Mouse (Mus musculus) MEL (cell line): ENCODE measurements around the gene Nsl1. TPM values are rescaled to one million over a fixed set of nuclear protein-coding genes. Genes with fewer than 3 reads are reported as not detected.

Source experiments
- DNase-seq: peaks from one replicate; pipeline ENCODE4 v3.0.0; 2011; ENCODE audit warnings: low read depth, low spot score
- H3K27ac ChIP-seq: 2 replicates; pipeline ENCODE4 v1.5.1; 2012; ENCODE audit warnings: low read depth, mild to moderate bottlenecking, control low read depth, low read length, moderate library complexity; ENCODE audit not compliant: control insufficient read depth
- H3K27me3 ChIP-seq, 2 experiments: fragments of 150-350 bp in 1 of 2; sonication (generic) in 1 of 2; 2 replicates each; pipeline ENCODE4 v1.6.1; 2012; ENCODE audit warnings: low read length in 2 of 2, mild to moderate bottlenecking in 2 of 2, improper control_type of control experiment in 1 of 2, moderate library complexity in 1 of 2; ENCODE audit not compliant: insufficient read depth in 2 of 2, control insufficient read depth in 1 of 2
- H3K36me3 ChIP-seq, 2 experiments: 2 replicates each; pipeline ENCODE4 v1.6.1; 2012 to 2014; ENCODE audit warnings: low read length in 2 of 2, improper control_type of control experiment in 1 of 2, inconsistent platforms in 1 of 2, mild to moderate bottlenecking in 1 of 2; ENCODE audit not compliant: insufficient read depth in 2 of 2, control insufficient read depth in 1 of 2
- H3K4me1 ChIP-seq, 2 experiments: fragments of 150-350 bp in 1 of 2; sonication (generic) in 1 of 2; 2 replicates each; pipeline ENCODE4 v1.6.1; 2012; ENCODE audit warnings: low read length in 2 of 2, improper control_type of control experiment in 1 of 2, mild to moderate bottlenecking in 1 of 2; ENCODE audit not compliant: insufficient read depth in 2 of 2, control insufficient read depth in 1 of 2
- H3K4me3 ChIP-seq, 2 experiments: fragments of 150-350 bp in 1 of 2; sonication (generic) in 1 of 2; 2 replicates each; pipeline ENCODE4 v1.5.1; 2012; ENCODE audit warnings: low read depth in 2 of 2, low read length in 2 of 2, mild to moderate bottlenecking in 2 of 2, moderate library complexity in 2 of 2, control low read depth in 1 of 2, improper control_type of control experiment in 1 of 2; ENCODE audit not compliant: control insufficient read depth in 1 of 2, insufficient read depth in 1 of 2
- H3K79me2 ChIP-seq: 2 replicates; pipeline ENCODE4 v1.6.1; 2012; ENCODE audit warnings: mild to moderate bottlenecking, low read length, moderate library complexity; ENCODE audit not compliant: control insufficient read depth, poor library complexity, insufficient read depth
- H3K9ac ChIP-seq: 2 replicates; pipeline ENCODE4 v1.6.1; 2012; ENCODE audit warnings: low read depth, mild to moderate bottlenecking, control low read depth, low read length, moderate library complexity; ENCODE audit not compliant: control insufficient read depth, poor library complexity, severe bottlenecking
- H3K9me3 ChIP-seq: fragments of 150-350 bp; sonication (generic); replicated peaks from 2 replicates; pipeline ENCODE4 v1.6.1; 2012; ENCODE audit warnings: mild to moderate bottlenecking, low read length, improper control_type of control experiment, moderate library complexity; ENCODE audit not compliant: insufficient read depth
- CHD1 ChIP-seq: IDR thresholded peaks from 2 replicates; pipeline ENCODE4 v1.6.1; 2012; ENCODE audit warnings: low read depth, mild to moderate bottlenecking, inconsistent platforms, low read length, improper control_type of control experiment
- CHD2 ChIP-seq: IDR thresholded peaks from 2 replicates; pipeline ENCODE4 v1.6.1; 2011; ENCODE audit warnings: low read length, improper control_type of control experiment
- CTCF ChIP-seq, 3 experiments: IDR thresholded peaks in 2 of 3; conservative IDR thresholded peaks in 1 of 3; 2 replicates each; pipeline ENCODE4 v1.5.1; 2011 to 2012; ENCODE audit warnings: low read length in 3 of 3, low read depth in 2 of 3, mild to moderate bottlenecking in 2 of 3, improper control_type of control experiment in 1 of 3, inconsistent platforms in 1 of 3, mixed read lengths in 1 of 3, moderate library complexity in 1 of 3; ENCODE audit not compliant: control insufficient read depth in 1 of 3, insufficient read depth in 1 of 3, poor library complexity in 1 of 3, severe bottlenecking in 1 of 3
- ELF1 ChIP-seq: IDR thresholded peaks from 2 replicates; pipeline ENCODE4 v1.6.1; 2014; ENCODE audit warnings: low read depth, mild to moderate bottlenecking, inconsistent platforms, low read length, improper control_type of control experiment, moderate library complexity
- ETS1 ChIP-seq: IDR thresholded peaks from 2 replicates; pipeline ENCODE4 v1.6.1; 2012; ENCODE audit warnings: low read depth, mild to moderate bottlenecking, inconsistent platforms, low read length, improper control_type of control experiment, moderate library complexity
- JUND ChIP-seq: IDR thresholded peaks from 2 replicates; pipeline ENCODE4 v1.6.1; 2011; ENCODE audit warnings: low read depth, mild to moderate bottlenecking, improper control_type of control experiment, low read length
- MAFK ChIP-seq: IDR thresholded peaks from 2 replicates; pipeline ENCODE4 v1.6.1; 2011; ENCODE audit warnings: low read depth, mild to moderate bottlenecking, low read length, improper control_type of control experiment, borderline replicate concordance
- MAX ChIP-seq: IDR thresholded peaks from 2 replicates; pipeline ENCODE4 v1.6.1; 2011; ENCODE audit warnings: low read length, improper control_type of control experiment
- MAZ ChIP-seq: IDR thresholded peaks from 2 replicates; pipeline ENCODE4 v1.6.1; 2012; ENCODE audit warnings: low read depth, mild to moderate bottlenecking, inconsistent platforms, low read length, improper control_type of control experiment
- MXI1 ChIP-seq: IDR thresholded peaks from 2 replicates; pipeline ENCODE4 v1.6.1; 2011; ENCODE audit warnings: mild to moderate bottlenecking, low read depth, low read length, improper control_type of control experiment
- NRF1 ChIP-seq: IDR thresholded peaks from 2 replicates; pipeline ENCODE4 v1.6.1; 2014; ENCODE audit warnings: low read depth, mild to moderate bottlenecking, inconsistent platforms, low read length, improper control_type of control experiment, moderate library complexity; ENCODE audit not compliant: poor library complexity, insufficient read depth, severe bottlenecking
- POLR2AphosphoS5 ChIP-seq: IDR thresholded peaks from 2 replicates; pipeline ENCODE4 v1.6.1; 2012; ENCODE audit warnings: low read depth, borderline replicate concordance, mild to moderate bottlenecking, inconsistent platforms, low read length, moderate library complexity, mixed read lengths
- RCOR1 ChIP-seq: IDR thresholded peaks from 2 replicates; pipeline ENCODE4 v1.6.1; 2012; ENCODE audit warnings: low read depth, mild to moderate bottlenecking, inconsistent platforms, low read length, improper control_type of control experiment
- SIN3A ChIP-seq: IDR thresholded peaks from 2 replicates; pipeline ENCODE4 v1.6.1; 2012; ENCODE audit warnings: low read length, improper control_type of control experiment, inconsistent platforms
- SMC3 ChIP-seq: IDR thresholded peaks from 2 replicates; pipeline ENCODE4 v1.6.1; 2011; ENCODE audit warnings: low read depth, low read length, improper control_type of control experiment
- TAL1 ChIP-seq: IDR thresholded peaks from 2 replicates; pipeline ENCODE4 v1.6.1; 2012; ENCODE audit warnings: mild to moderate bottlenecking, inconsistent platforms, low read length, moderate library complexity, mixed read lengths
- TBP ChIP-seq: IDR thresholded peaks from 2 replicates; pipeline ENCODE4 v1.8.0; 2011; ENCODE audit warnings: low read depth, low read length, improper control_type of control experiment
- UBTF ChIP-seq: IDR thresholded peaks from 2 replicates; pipeline ENCODE4 v1.6.1; 2012; ENCODE audit warnings: low read depth, mild to moderate bottlenecking, inconsistent platforms, low read length, improper control_type of control experiment, moderate library complexity, borderline replicate concordance; ENCODE audit not compliant: insufficient read depth
- USF1 ChIP-seq: IDR thresholded peaks from 2 replicates; pipeline ENCODE4 v1.6.1; 2014; ENCODE audit warnings: low read depth, mild to moderate bottlenecking, inconsistent platforms, low read length, improper control_type of control experiment, moderate library complexity
- USF2 ChIP-seq, 2 experiments: IDR thresholded peaks; 2 replicates each; pipeline ENCODE4 v1.6.1; 2011 to 2012; ENCODE audit warnings: improper control_type of control experiment in 2 of 2, low read length in 2 of 2, borderline replicate concordance in 1 of 2, inconsistent platforms in 1 of 2, low read depth in 1 of 2, mild to moderate bottlenecking in 1 of 2; ENCODE audit not compliant: insufficient read depth in 1 of 2
- ZC3H11A ChIP-seq: IDR thresholded peaks from 2 replicates; pipeline ENCODE4 v1.6.1; 2012; ENCODE audit warnings: low read depth, mild to moderate bottlenecking, inconsistent platforms, low read length, improper control_type of control experiment
- polyA plus RNA-seq, 2 experiments: library from polyadenylated mRNA; stranded (reverse) in 1 of 2; unstranded in 1 of 2; fragments of >175 nt in 1 of 2; fragments of >200 nt in 1 of 2; gene quantifications; 2 replicates each; pipeline versions ENCODE4 v1.2.1 to v1.2.4; 2012; ENCODE audit warnings: low replicate concordance in 2 of 2, low read depth in 1 of 2; ENCODE audit not compliant: insufficient read length in 2 of 2, insufficient read depth in 1 of 2, missing spikeins in 1 of 2
- total RNA-seq: library from RNA; depleted of rRNA; stranded (reverse); fragments of 300-350 nt; gene quantifications from 2 replicates; pipeline ENCODE4 v1.2.3, GENCODE M21; 2012

Gene Nsl1
- total and polyA plus RNA-seq, 3 experiments: 24.2 to 41.9 TPM; not detected in 1

- no peak overlapping the region for H3K27ac ChIP-seq
- peaks cover 19% of the 10 kb centered on the region for H3K79me2 ChIP-seq
- no peaks in the 10 kb centered on the region for H3K9me3 ChIP-seq
- H3K36me3 ChIP-seq: peaks cover 4 to 11% of the 10 kb centered on the region in 2 experiments
- H3K9ac ChIP-seq: no peak overlapping the region
- TF ChIP-seq TAL1 (no peak), SMC3 (no peak), JUND (no peak), ETS1 (no peak)
- TF ChIP-seq, all 39 proteins: peak for 0
- peaks cover 2 to 4% of the 10 kb centered on the region in 2 experiments; a peak in 3 of 4 replicates for H3K4me1 ChIP-seq
- H3K4me3 ChIP-seq: no peak overlapping the region
- DNase-seq: no peak
- H3K27me3 ChIP-seq: no peaks in the 10 kb centered on the region
Measured at GRCm38 (mm10) chr1:191021016-191021415, 41.8 kb upstream of the Nsl1 start.

DNA sequence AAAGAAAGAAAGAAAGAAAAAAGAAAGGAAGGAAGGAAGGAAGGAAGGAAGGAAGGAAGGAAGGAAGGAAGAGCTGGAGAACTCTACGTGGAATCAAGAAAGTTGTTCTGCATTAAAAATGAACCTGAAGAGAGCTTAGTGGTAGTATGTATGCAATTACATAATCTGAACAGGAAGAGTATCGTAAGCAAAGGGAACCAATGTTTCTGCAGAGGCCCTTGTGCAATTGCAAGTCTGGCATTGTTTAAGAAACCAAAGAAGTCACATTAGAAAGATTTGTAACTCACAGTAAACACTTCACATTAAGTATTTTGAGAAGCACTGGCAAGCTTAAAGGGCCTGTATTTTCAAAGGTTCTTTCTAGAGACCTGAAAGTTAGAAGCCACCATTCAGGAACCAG is 39.7 kb upstream of the Nsl1 start:
- TF ChIP-seq UBTF (no peak), ELF1 (no peak), MAX (no peak), NRF1 (no peak), USF1 (no peak), CTCF (IDR thresholded peaks at IDR 0.05 in 2 of 3, conservative IDR thresholded peaks at IDR 0.05 in 1 of 3; ENCODE audit: control insufficient read depth in 1 of 3, insufficient read depth in 1 of 3, low read depth in 2 of 3, low read length in 3 of 3, poor library complexity in 1 of 3, severe bottlenecking in 1 of 3) (no peak), SIN3A (no peak), MXI1 (no peak), CHD2 (no peak), MAFK (no peak), JUND (no peak), TBP (no peak), ZC3H11A (no peak), CHD1 (no peak), RCOR1 (no peak), POLR2AphosphoS5 (no peak), USF2 (IDR thresholded peaks at IDR 0.05; ENCODE audit: borderline replicate concordance in 1 of 2, insufficient read depth in 1 of 2, low read depth in 1 of 2, low read length in 2 of 2) (no peak), MAZ (no peak)
- Histone ChIP-seq H3K4me1 (peaks cover 4 to 6% of the 10 kb centered on the region in 2 experiments; a peak in 3 of 4 replicates), H3K9me3 (no peaks in the 10 kb centered on the region), H3K36me3 (peaks cover 4 to 7% of the 10 kb centered on the region in 2 experiments), H3K79me2 (peaks cover 19% of the 10 kb centered on the region), H3K27ac (no peak overlapping the region), H3K27me3 (no peaks in the 10 kb centered on the region), H3K4me3 (no peak overlapping the region), H3K9ac (no peak overlapping the region)
- no peak for DNase-seq
